Mouse (Mus musculus) heart, adult 2 months (tissue): ENCODE results near the gene A530084C06Rik.

ENCODE experiments used
- CTCF ChIP-seq: fragments of 200-600 bp; IDR thresholded peaks from 2 replicates; pipeline ENCODE4 v1.8.1; 2022; ENCODE audit warnings: antibody characterized with exemption, mild to moderate bottlenecking, moderate library complexity
- EP300 ChIP-seq: fragments of 200-500 bp; IDR thresholded peaks from 2 replicates; pipeline ENCODE4 v1.6.1; 2011; ENCODE audit warnings: low read depth, low read length, control low read depth; ENCODE audit not compliant: insufficient read depth
- POLR2A ChIP-seq: fragments of 200-500 bp; IDR thresholded peaks from 2 replicates; pipeline ENCODE4 v1.6.1; 2011; ENCODE audit warnings: mild to moderate bottlenecking, low read depth, low read length, control low read depth; ENCODE audit not compliant: insufficient read depth

GRCm38 (mm10) chr13:31564394-31564793 is 5.3 kb upstream of the A530084C06Rik start:
- TF ChIP-seq CTCF (no peak), POLR2A (no peak), EP300 (no peak)
